Comparison of ENCODE assay signal across 9 mouse cellular contexts in genomic region chr1:51913071-51913814, GRCm38 (mm10). TPM values are rescaled to one million over a fixed set of nuclear protein-coding genes. Genes with fewer than 3 reads are reported as not detected.
DNase-seq lines count a peak whose midpoint lies in the region; ATAC-seq lines count a peak whose summit lies in the region.
"Had no signal": no experiment of that assay in that cellular context is flagged by ENCODE, and none has a peak within 500 bp of the region (broad histone marks: within the 10 kb centered on the region; RNA-seq: fewer than 3 reads in every experiment).

No protein-coding gene starts in this region.

- H3K27me3 ChIP-seq in kidney, embryonic 14.5 days (ENCODE audit: control insufficient read depth, insufficient read depth, low read length) = no peaks in the 10 kb centered on the region
- H3K27me3 ChIP-seq in embryonic facial prominence, embryonic 12.5 days = no peaks in the 10 kb centered on the region
- H3K27me3 ChIP-seq in hindbrain, embryonic 12.5 days = no peaks in the 10 kb centered on the region
- H3K27me3 ChIP-seq in midbrain, embryonic 16.5 days (ENCODE audit: control insufficient read depth, insufficient read depth, low read depth, low read length) = no peaks in the 10 kb centered on the region

- peak; percentile 24 for DNase-seq in kidney, postnatal 10 days
- no peak for DNase-seq in ovary, postnatal 36 days (ENCODE audit: low spot score)
- DNase-seq in spleen, adult 12 weeks (ENCODE audit: low spot score) = no peak
- DNase-seq in liver = no peak
- DNase-seq: layer of hippocampus, adult 9-11 months had no signal

- no peak overlapping the region for H3K4me3 ChIP-seq in kidney, embryonic 14.5 days (ENCODE audit: low read length)
- no peak overlapping the region for H3K4me3 ChIP-seq in embryonic facial prominence, embryonic 12.5 days
- H3K4me3 ChIP-seq in hindbrain, embryonic 12.5 days = 0 out of 2 replicates have a peak overlapping the region, but pooled peaks have one; percentile 6
- H3K4me3 ChIP-seq in midbrain, embryonic 16.5 days (ENCODE audit: low read depth, low read length) = no peak overlapping the region

- H3K27ac ChIP-seq in kidney, embryonic 14.5 days (ENCODE audit: low read depth, low read length) = no peak overlapping the region
- H3K27ac ChIP-seq in embryonic facial prominence, embryonic 12.5 days = no peak overlapping the region
- H3K27ac ChIP-seq in hindbrain, embryonic 12.5 days = no peak overlapping the region
- H3K27ac ChIP-seq in midbrain, embryonic 16.5 days (ENCODE audit: low read length) = no peak overlapping the region

- WGBS in kidney, embryonic 14.5 days = 67% methylated on average over 14 of the region's 14 CpGs
- WGBS in embryonic facial prominence, embryonic 12.5 days = 74% methylated on average over 14 of the region's 14 CpGs
- WGBS in hindbrain, embryonic 12.5 days = 70% methylated on average over 14 of the region's 14 CpGs
- 64% methylated on average over 14 of the region's 14 CpGs for WGBS in midbrain, embryonic 16.5 days

- H3K9me3 ChIP-seq in kidney, embryonic 14.5 days (ENCODE audit: control insufficient read depth, low read length) = no peaks in the 10 kb centered on the region
- no peaks in the 10 kb centered on the region for H3K9me3 ChIP-seq in embryonic facial prominence, embryonic 12.5 days
- no peaks in the 10 kb centered on the region for H3K9me3 ChIP-seq in hindbrain, embryonic 12.5 days (replicated peaks)
- H3K9me3 ChIP-seq in midbrain, embryonic 16.5 days (replicated peaks; ENCODE audit: control insufficient read depth, low read length, poor library complexity, severe bottlenecking) = no peaks in the 10 kb centered on the region

- peaks cover 27% of the 10 kb centered on the region for H3K4me1 ChIP-seq in kidney, embryonic 14.5 days (ENCODE audit: control insufficient read depth, insufficient read depth, low read length)
- peaks cover 34% of the 10 kb centered on the region for H3K4me1 ChIP-seq in embryonic facial prominence, embryonic 12.5 days
- peaks cover 45% of the 10 kb centered on the region for H3K4me1 ChIP-seq in hindbrain, embryonic 12.5 days
- peaks cover 17% of the 10 kb centered on the region for H3K4me1 ChIP-seq in midbrain, embryonic 16.5 days (ENCODE audit: control insufficient read depth, insufficient read depth, low read length)

- H3K4me2 ChIP-seq in kidney, embryonic 14.5 days (replicated peaks; ENCODE audit: low read depth, low read length) = no peak overlapping the region; the same call in 1 of the 2 replicates
- peak overlapping the region; percentile 59 for H3K4me2 ChIP-seq in embryonic facial prominence, embryonic 12.5 days (replicated peaks)
- H3K4me2 ChIP-seq in hindbrain, embryonic 12.5 days (replicated peaks) = peak overlapping the region; percentile 60
- H3K4me2 ChIP-seq in midbrain, embryonic 16.5 days (ENCODE audit: low read length) = peak overlapping the region; percentile 13; the same call in 1 of the 2 replicates

- no peak for ATAC-seq in kidney, embryonic 14.5 days (ENCODE audit: low FRiP score, low TSS enrichment)
- no peak for ATAC-seq in embryonic facial prominence, embryonic 12.5 days (ENCODE audit: insufficient number of reproducible peaks, insufficient read depth, low FRiP score, low TSS enrichment)
- ATAC-seq in hindbrain, embryonic 12.5 days (ENCODE audit: low FRiP score) = no peak
- ATAC-seq in midbrain, embryonic 16.5 days = no peak

- H3K36me3 ChIP-seq in kidney, embryonic 14.5 days (ENCODE audit: control insufficient read depth, insufficient read depth, low read length) = peaks cover 2% of the 10 kb centered on the region; the same call in 1 of the 2 replicates
- H3K36me3 ChIP-seq in embryonic facial prominence, embryonic 12.5 days = 0 out of 2 replicates have a peak, but pooled peaks cover 3% of the 10 kb centered on the region
- H3K36me3 ChIP-seq in hindbrain, embryonic 12.5 days = no peaks in the 10 kb centered on the region
- no peaks in the 10 kb centered on the region for H3K36me3 ChIP-seq in midbrain, embryonic 16.5 days (ENCODE audit: control insufficient read depth, insufficient read depth, low read length)

- H3K9ac ChIP-seq in kidney, embryonic 14.5 days (ENCODE audit: low read depth, low read length) = no peak overlapping the region
- no peak overlapping the region for H3K9ac ChIP-seq in embryonic facial prominence, embryonic 12.5 days
- no peak overlapping the region; the same call in 1 of the 2 replicates for H3K9ac ChIP-seq in hindbrain, embryonic 12.5 days
- H3K9ac ChIP-seq in midbrain, embryonic 16.5 days (ENCODE audit: low read depth, low read length) = no peak overlapping the region

RNA-seq across cellular contexts. Expression of gene Myo1b, which starts 2.6 kb away (rescaled TPM):
- 54.4 and 88.8 TPM in 2 replicates for polyA plus RNA-seq in kidney, embryonic 14.5 days (2014; fragmentation: Nextera tagmentation; extraction: Ambion mirVana)
- polyA plus RNA-seq in embryonic facial prominence, embryonic 12.5 days (2016; fragmentation: Nextera tagmentation; extraction: Ambion mirVana) = 100 and 110 TPM in 2 replicates
- polyA plus RNA-seq in hindbrain, embryonic 12.5 days (2016; fragmentation: Nextera tagmentation; extraction: Ambion mirVana) = 110 and 116 TPM in 2 replicates
- polyA plus RNA-seq in midbrain, embryonic 16.5 days (2015; fragmentation: Nextera tagmentation; extraction: Ambion mirVana) = 57.6 and 66.1 TPM in 2 replicates
